Mouse (Mus musculus): Measurements from ENCODE around the gene Olfr850.

Gene Olfr850

GRCm38 (mm10) chr9:19478148-19478547 lies at the start of gene Olfr850:
TSS of gene Olfr850 (minus strand) at chr9:19478248.
- no peak for DNase-seq (ENCODE audit: low read depth, low spot score)

DNA sequence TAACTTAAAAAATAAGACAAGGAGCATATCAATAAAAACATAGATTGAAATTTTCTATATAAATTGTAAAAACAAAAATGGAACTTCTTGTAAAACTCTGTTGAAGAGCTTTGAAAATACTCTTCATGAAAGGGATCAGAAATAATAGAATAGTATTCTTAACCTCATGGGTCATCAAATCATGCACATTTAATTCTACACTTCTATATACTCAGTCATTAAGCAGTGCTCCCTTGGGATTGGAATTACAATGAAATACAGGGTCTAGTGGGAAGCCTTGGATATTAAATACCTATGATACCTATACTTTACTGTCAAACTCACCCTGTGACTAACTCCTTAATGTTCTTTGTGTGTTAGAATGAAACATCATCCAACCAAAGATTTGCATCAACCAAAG lies 14.9 kb upstream of the Olfr850 start, which contains the start of gene Olfr851:
Gene Olfr851, plus strand, starts transcription at position 301 of the 400 bp plus-strand sequence.
- no peak for DNase-seq (ENCODE audit: low read depth, low spot score)

GRCm38 (mm10) chr9:19439966-19440365 lies 38.1 kb downstream of the Olfr850 start, which contains the start of gene Olfr849:
TSS of gene Olfr849 (plus strand) at chr9:19440266.
- DNase-seq (ENCODE audit: low read depth, low spot score), result no peak

Data from brain, adult 2 months (tissue).